Mouse (Mus musculus): ENCODE measurements around the gene Nxpe5.

DNA sequence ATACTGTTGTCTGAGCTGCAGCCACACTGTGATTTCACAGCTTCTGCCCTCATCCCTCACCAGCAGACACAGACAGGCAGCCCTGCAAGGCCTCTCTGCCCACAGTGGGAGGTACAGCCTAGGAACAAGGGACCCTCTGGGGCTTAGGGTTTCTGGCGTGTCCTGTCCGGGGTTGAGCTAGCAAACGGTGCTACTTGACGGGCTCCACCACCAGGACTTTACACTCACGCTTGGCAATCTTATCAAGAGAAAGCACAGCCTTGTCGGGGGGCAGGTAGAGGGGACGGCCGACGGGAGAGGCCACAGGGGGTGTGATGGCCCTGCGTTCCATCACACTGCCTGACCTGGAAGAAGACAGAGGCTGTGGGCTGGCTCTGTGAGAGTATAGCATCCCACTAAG, 34.4 kb downstream of the Nxpe5 start:
- TF ChIP-seq POLR2A (IDR thresholded peaks at IDR 0.05; ENCODE audit: low read depth, low read length) (no peak), CTCF (conservative IDR thresholded peaks at IDR 0.05; ENCODE audit: insufficient read depth, insufficient read length, low read depth, low read length) (no peak)

Measured in kidney, adult 2 months (tissue).